Mouse (Mus musculus) frontal cortex, adult (tissue): ENCODE results near the gene Ipo9.

Experiments
- ATAC-seq: cut with Nextera tagmentation; 2 replicates; pipeline ENCODE4 v1.9.2; 2017; ENCODE audit warnings: mild to moderate bottlenecking, moderate library complexity, mixed read lengths; ENCODE audit not compliant: low TSS enrichment

Ipo9 gene

DNA sequence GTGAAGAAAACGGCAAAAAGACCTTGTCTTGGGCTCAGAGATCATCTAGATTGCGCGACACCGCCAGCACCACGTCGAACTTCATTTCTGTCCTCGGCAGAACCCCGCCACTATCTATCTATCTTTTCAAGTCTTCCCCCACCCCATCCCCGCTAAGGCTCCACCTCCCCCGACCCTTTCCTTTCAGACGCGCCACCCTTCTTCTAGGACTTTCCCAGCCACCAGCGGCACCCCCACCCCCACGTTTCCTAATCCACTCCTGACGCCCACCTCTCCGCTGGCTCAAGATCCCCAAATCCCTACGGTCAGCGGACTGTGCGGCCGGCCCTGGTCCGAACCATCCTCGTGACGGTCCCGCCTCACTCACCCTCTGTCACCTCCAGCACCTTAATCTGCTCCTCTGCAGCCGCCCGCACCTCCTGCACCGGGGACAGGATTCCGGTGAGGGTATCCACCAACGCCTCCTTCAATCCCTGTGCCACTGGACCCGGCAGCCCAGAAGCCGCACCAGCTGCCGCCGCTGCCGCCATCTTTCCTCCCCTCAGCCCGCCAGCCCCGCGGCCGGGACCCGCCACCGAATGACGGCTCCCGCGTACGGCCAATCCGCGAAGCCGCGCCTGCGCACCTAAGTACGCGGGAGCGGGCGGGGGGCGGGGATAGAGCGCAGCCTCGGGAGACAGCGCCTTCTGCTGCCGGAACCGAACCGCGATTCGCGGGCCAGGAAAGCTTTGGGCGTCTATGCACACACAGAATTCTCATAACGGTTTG, at the start of gene Ipo9:
Gene Ipo9 (minus strand): TSS at position 599 of the 768 bp plus-strand sequence.
- ATAC-seq: peak; percentile 93

DNA sequence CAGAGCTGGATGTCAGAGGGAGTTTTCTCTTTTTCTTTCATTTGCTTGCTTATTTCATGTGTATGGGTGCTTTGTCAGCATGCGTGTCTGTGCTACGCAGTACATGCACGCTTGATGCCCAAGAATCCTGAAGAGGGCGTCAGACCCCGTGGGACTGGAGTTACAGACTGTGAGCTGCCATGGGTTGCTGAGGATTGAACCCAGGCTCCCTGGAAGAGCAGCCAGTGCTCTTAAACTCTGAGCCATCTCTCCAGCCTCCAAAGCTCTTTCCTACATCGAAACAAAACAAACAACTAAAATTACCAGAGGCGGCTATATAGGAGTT, 45.2 kb upstream of the Ipo9 start:
- no peak for ATAC-seq

DNA sequence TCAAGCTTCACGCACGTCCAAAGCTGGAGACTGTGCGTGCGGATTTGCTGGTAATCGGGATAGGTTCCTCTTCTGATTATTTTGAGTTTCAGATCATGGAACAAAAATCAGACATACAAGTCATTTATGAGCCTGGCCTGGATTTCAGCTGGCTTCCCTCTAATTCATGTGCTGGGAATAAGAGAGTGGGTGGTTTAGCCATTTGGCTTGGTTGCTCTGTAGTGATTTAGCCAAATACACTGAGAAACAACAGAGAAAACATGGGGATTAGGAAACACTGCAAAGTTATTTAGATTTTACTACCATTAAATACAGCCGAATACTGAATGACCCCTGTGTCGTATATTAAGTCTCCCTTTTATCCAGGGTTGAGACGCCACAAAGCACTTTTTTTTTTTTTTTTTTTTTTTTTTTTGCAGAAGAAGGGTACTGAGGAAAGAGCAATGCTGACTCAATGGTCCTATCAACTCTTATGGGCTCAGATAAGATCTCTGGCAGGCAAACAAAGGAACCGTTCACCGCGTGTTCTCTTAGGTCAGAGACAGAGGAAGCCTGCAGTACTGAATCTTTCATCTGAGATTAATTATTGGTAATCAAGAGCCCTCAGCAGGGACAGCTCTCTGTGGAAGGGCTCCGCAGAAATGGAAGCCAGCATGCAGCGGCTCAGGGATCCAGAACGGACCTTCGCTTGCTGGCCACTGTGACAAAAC, 44.7 kb upstream of the Ipo9 start:
- ATAC-seq: no peak

DNA sequence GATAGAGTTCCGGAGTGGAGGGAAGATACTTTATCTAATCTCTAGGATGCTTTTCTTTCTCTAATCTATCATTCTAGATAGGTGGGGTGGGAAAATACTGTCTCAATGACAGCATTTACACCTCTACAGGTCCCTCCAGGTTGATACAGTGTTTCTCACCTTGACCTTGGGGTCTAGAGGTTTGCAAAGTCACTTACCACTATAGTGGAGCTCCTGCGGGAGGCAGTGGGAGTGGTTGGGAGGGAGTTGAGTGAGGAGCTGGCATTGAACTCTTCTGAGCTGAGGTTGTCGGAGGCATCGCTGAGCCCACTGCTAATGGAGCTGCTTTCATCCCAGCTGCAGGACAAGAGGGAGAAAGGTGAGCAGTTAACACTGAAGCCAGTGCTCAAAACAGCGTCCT, 42.2 kb upstream of the Ipo9 start:
- ATAC-seq: no peak

DNA sequence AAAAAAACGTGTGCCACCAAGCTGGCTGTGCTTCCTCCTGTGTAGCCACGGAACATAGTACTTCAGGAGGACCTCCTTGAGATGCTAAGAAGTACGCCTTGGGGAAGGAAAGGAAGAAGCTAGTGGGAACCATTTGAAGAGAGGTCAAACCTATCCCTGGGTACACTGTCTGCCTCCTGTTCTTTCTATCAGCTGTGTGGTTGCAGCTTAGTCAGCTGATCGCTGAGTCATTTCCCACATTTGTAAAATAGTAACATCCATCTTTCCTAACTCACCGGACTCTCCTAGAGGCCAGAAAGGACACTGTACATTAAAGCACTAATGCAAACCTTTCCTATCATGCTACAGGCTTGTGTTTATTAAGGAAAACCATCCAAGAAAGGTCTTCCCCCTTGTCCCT, 41.4 kb upstream of the Ipo9 start:
- peak; percentile 24; the same call in 1 of the 2 replicates for ATAC-seq

DNA sequence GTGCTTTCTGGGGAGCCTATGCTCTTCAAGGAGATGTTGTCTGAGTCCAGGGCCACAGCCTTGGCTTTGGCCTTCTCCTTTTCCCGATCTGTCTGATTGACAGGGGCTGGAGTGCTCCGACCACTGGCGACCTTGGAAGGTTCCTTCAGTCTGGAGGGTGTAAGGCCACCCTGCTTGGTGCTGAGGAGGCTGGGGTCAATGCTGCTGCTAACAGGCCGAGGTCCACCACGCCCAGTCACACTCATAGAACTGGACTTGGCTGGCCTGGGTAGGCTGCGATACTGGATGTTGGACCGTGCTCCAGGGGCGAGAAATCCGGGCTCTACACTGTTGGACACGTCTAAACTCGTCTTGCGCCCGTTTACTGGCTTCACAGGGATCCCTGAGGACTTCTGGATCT, 40.2 kb upstream of the Ipo9 start:
- ATAC-seq: no peak

DNA sequence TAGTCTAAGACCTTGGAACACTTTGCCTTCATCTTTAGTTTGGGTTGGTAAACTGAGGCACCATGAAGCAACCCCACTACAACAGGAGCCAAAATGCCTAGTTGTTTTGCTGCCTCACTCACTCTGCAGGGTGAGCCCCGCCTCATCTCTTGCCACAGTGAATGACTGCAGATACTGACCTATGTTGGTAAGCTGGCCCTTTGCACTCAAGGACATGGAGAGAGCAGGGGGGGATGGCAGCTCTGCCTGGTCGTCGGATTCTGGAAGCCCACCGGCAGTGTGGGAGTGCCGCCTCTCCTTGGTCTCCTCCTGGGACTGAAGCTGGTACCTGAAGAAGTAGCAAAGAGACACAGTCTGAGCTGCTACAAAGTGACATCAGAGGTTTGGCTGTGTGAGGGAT, 37.2 kb upstream of the Ipo9 start:
- ATAC-seq: no peak

DNA sequence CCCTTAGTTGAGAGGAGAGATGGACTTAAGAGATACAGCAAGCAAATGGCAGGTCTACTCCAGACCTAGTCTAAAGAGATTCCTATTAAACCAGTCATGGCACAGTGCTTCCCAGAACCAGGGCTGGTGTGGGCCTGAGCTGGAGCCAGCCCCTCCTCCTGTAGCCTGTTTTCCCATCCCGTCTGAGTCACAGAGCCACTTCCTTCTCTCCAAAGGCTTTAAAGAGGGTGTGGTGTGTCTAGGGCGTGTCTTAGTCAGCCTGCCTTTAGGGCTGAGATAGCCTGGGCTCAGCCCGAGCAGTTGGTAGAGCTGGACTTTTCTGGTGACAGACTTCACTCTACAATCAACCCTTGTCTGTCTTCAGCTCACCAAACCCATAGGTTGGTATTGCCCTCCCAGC, 36.6 kb upstream of the Ipo9 start:
- no peak for ATAC-seq

DNA sequence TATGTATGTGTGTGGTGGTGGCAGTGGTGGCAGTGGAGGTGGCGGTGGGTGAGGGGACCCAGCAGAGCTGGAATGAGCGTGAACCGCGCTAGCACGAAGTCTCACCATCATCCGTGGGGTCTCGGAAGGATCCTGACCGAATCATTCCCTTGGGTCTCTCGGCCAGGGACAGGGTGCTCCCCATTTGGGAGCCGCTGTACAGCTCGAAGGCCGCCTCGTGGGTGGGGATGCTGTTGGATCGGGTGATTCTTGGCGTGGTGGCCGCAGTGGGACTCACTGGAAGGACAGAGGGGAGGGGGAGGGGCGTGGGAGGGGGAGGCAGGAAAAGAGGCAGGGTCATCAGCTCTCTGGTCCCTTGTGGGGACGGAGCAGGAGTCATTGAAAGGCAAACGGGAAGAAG, 35.4 kb upstream of the Ipo9 start:
- ATAC-seq: no peak

DNA sequence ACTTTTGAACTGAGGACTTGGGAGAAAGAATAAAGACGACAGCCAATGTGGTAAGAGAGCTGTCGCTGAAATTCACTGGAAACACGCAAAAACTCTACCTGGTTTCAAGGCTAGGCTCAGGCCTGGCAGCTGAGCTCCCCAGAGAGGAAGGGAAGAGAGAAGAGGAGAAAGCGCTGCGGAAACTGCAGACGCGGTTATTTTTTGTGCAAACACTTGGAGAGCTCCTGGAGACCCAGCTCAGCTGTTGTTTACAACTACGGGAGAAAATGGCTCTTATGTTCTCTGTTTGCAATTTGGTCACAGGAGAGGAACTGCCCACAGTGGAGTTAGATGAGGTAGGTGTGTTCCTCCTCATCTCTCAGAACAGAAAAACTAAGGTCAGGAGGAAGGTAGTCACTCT, 32.4 kb upstream of the Ipo9 start:
- ATAC-seq: 0 out of 2 replicates have a peak, but pooled peaks have one; percentile 13

DNA sequence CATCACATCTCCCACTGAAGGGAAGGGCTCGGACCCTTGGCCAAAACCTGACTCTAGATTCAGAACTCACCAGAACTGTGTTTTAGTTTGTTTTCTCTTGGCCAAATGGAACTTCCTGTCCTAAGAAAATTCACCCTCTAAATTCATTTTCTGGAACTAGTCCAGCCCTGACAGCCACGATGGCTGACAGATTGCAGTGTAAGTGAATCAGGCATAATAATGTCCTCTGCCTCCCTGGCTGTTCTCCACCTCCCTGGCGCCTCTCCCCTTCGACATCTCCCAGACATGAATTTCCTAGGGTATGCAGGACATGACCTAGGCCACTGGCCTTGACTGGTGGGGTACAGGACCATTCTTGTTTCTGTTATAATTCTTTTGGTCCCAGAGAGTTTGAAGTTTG, 32.0 kb upstream of the Ipo9 start:
- no peak for ATAC-seq

DNA sequence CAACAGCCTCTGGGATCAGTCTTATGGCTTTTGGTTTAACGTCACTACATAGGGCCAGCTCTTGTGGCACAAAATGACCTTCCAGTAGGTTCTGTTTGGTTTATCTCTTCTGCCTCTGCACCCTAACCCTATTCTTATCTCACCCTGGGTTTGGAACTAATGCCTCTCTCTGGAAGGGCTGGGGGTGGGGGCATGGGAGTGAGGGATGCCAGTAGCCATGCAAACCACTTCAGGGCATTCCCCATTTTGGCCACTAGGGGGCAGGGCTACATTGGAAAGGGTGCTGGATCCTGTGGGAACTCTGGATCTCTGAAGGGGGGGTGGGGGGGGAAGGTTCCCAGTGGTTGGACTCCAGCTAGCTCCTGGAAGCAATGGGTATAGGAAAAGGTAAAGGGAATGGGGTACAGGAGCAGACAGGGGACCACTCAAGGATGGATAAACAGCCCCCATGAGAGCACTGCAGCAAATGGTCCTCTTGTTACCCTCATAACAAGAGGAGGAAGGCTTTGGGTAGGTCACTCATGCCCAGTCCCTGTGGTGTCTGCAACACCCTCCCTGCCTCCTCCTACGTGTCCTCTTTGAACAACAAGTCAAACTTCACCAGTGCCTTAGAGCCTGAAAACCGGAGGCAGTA, 30.9 kb upstream of the Ipo9 start:
- peak; percentile 66 for ATAC-seq

DNA sequence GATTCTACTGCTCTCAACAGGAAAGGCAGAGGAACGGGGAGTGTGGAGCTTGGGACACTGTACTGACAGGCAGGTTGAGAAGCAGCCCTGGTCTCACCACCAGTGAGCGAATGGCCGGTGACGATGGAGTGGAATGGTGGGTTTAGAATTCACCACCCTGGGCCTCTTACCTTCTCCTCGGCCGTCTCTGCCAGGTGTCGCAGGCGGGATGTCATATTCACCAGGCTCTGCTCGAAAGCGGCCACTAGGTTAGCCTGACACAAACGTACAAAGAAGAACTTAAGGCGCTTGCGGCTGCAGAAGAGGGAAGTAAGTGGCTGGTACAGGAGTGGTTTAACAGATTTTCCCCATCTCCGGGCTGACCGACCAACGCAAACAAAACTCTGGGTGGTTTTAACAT, 30.2 kb upstream of the Ipo9 start:
- no peak for ATAC-seq

DNA sequence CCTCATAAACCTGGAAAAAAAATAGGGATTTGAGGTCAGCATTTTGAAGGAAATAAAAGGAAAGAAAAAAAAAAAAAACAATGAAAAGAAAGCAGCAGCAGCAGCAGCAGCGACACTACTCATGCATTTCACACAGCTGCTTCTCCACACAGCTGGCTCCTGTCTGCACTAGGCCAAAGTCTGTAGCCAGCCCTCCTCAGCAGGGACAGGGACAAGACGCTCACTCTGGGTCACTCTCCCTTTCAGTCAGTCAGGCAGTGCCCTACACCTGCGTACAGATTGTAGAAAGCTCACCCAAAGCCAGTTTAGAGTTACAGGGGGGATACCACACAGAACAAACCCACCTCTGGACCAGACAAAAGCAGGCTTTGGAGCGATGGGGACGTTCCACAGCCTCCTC, 27.6 kb upstream of the Ipo9 start:
- ATAC-seq: no peak

DNA sequence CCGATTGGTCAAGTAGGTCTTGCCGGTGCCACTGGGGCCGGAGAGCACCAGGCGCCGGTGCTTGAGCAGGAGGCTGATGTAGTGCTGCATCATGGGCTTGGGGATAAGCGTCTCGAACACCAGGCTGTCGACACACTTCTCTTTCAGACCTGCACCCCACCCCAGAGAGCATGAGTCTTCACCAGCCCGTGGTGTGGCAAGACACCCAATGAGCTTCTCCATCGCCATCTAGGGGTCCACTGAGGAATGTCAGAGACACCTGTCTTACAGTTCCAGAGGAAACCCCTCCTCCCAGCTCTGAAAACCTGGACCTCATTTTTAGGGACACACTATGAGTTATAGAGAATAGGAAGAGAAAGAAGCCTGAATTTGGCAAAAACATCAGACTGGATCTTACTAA, 22.0 kb upstream of the Ipo9 start:
- peak; percentile 80 for ATAC-seq

DNA sequence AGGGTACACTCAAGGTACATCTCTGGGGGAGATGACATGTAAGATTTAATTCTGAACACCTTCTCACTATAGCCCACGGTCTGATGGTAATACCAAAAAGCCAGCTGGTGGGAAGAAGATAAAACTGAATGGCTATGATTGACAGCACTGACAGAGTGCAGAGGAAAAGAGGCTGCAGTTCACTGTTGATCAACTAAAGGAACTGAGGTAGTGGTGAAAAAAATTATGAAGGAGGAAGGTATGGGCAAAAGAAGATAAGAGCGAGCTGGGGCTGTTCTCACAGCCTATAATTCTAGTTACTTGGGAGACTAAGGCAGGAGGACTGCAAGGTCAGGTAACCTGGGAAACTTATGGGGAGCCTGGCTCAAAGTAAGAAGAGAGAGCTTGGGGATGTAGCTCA, 21.1 kb upstream of the Ipo9 start:
- ATAC-seq: no peak

DNA sequence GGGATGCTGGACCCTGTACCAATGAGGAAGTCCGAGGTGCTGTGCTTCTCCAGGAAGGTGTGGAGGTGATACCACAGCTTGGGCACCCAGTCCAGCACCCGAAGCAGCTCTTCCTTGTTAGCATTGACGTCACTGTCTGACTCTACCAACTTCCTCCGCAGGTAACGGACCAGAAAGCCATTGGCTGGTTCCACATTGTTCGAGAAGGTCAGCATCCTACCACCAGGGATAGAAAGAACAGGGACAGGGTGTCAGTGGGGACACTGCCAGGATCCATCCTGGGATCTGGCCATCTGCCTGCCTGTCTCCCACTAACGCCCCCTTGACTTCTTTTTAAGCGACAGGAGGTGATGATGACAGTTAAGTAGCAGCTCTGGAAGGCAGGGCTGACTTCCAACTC, 19.6 kb upstream of the Ipo9 start:
- peak; percentile 60 for ATAC-seq

DNA sequence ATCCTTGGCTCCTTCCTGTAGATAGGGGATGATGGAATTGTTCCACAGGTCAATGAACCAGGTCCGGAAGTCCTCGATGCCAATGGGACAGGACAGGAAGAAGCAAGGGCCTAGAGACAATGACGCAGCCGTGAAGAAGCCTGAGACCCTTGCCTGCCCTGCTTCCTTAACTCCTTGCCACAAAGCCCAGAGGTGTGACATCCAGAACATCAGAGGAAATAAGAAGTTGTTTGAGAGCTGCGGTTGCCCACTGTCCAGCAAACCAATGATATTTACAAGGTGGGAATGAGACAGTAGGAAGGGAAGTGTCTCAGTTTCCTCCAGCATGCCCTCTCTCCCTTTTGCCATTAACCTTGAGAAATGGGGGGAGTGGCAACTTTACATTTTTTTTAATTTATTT, 18.6 kb upstream of the Ipo9 start:
- ATAC-seq: no peak

DNA sequence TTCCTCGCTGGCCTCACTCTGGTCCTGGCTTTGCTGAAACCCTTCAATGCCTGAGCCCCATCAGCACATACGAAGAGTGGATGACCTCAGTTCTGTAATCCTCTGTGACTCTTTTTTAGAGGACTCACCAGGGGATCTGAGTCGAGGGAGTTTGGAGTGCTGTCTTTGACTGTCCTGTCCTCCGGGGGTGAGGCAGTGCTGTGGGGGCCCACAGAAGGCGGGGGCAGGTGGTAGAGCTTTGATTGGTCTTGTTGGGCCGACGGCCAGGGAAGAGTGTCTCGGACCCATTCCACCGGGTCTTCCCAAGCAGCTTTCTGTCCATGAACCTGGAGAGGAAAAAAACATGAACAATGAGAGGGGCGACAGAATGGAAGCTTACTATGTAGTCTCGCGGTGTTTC, 13.2 kb upstream of the Ipo9 start:
- ATAC-seq: no peak

DNA sequence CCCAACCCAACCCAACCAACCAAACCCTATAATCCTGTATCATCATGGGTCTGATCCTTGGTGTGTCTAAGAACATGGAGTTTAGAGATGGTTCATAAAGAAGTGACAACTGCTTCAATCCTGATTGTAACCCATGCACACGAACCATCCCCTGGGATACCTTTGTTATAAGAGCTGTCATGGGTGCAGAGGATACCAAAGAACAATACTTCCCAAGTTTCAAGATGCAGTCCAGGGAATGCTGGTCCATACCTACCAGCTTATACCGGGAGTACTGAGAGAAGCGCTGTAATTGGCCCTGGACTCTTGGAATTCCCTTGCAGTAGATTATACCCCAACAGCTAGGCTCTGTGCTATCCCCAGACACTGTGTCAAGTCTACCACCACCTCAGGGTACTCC, 11.6 kb upstream of the Ipo9 start:
- no peak for ATAC-seq

DNA sequence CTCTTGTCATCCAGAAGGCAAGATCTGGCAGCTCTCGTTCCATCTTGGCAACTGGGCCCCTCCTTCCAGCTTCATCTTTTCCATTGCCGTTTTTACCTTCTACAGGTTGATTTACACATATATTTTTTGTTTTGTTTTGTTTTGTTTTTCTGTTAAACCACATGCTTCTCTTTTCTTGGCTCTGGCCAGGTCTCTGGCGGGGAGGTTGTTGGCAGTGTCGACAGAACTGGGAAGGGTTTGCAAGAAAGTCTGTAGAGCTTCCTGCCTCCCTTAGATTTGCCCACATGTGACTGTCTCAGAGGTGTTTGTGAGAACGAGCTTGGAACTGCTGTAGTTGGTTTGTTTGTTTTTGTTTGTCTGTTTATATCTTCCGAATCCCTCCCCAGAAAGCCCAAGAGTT, 10.7 kb upstream of the Ipo9 start:
- ATAC-seq: no peak

DNA sequence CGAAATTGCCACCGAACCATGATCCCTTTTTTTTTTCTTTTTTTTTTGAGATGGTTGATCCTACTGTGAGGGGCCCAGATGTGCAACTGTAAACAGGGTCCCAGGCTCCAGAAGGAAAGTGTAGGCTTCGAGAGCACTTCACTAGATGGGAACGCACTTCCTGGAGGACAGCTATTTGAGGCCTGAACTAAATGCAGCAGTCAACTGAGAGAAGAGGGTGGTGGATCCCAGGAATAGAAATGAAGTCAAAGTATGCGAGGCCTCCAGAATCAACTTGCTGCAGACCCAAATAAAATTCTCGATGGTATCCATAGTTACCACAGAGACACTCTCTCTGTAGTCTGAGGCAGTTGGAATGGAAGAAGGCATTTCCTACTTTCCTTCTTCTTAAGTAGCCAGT, 8.5 kb upstream of the Ipo9 start:
- ATAC-seq: peak; percentile 83

DNA sequence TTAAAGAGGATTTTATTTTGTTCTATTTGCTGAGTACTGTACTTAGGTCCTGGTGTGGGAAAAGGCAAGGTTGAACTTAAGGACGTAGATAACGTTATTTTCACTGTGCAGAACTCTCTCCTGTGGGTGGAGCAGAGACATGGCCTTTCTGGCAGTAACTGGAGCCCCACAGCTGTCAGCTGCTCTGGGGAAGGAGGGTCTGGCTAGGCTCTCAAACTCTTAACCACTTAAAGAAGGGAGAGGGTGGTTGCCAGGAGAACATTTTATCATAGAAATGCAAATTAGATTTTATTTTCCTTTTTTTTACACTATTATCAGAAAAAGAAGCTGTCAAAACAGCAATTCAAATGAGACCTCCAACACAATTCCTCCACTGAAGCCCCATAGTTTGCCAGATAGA, 5.5 kb upstream of the Ipo9 start:
- no peak for ATAC-seq
